Mouse (Mus musculus): ENCODE measurements around the gene Gramd1b.

- TF ChIP-seq EP300 (IDR thresholded peaks at IDR 0.05; ENCODE audit: low read depth) = no peak
- no peak for TF ChIP-seq CTCF (IDR thresholded peaks at IDR 0.05; ENCODE audit: low read depth)
Measured at GRCm38 (mm10) chr9:40450776-40451175, 80.4 kb downstream of the Gramd1b start.

Measured in heart, postnatal 0 days (tissue).